Mouse (Mus musculus) macrophage (primary cell): Measurements from ENCODE around the gene Hsd3b4. TPM values are rescaled to one million over a fixed set of nuclear protein-coding genes. Genes with fewer than 3 reads are reported as not detected.
"Not testable (repeated sequence)": the region's sequence is repeated elsewhere in the genome, so short reads cannot be mapped to it uniquely, and the experiment has no call there.

Experiments
- H3K27ac ChIP-seq: fragments of 350-480 bp; formaldehyde crosslinking; 2 replicates; pipeline ENCODE4 v1.9.0; 2021
- H3K36me3 ChIP-seq: fragments of 350-480 bp; formaldehyde crosslinking; 2 replicates; pipeline ENCODE4 v1.9.0; 2021; ENCODE audit errors: inconsistent target
- H3K4me3 ChIP-seq: fragments of 350-480 bp; formaldehyde crosslinking; 2 replicates; pipeline ENCODE4 v1.9.0; 2021; ENCODE audit errors: inconsistent target
- H3K79me2 ChIP-seq: fragments of 350-480 bp; formaldehyde crosslinking; 2 replicates; pipeline ENCODE4 v1.9.0; 2021; ENCODE audit errors: inconsistent target
- WGBS: methylation state at CpG from one replicate; pipeline ENCODE4 v1.1.7; 2026; ENCODE audit warnings: inconsistent platforms; ENCODE audit not compliant: missing documents; 5-methylcytosine and 5-hydroxymethylcytosine counted together
- polyA plus RNA-seq: library from polyadenylated mRNA; stranded (reverse); fragments of 250-400 nt; gene quantifications from 3 replicates; pipeline ENCODE4 v1.2.4, GENCODE M21; 2018; ENCODE audit warnings: inconsistent platforms

Hsd3b4 gene
- polyA plus RNA-seq, 1 experiment from 2014 or later = not detected

DNA sequence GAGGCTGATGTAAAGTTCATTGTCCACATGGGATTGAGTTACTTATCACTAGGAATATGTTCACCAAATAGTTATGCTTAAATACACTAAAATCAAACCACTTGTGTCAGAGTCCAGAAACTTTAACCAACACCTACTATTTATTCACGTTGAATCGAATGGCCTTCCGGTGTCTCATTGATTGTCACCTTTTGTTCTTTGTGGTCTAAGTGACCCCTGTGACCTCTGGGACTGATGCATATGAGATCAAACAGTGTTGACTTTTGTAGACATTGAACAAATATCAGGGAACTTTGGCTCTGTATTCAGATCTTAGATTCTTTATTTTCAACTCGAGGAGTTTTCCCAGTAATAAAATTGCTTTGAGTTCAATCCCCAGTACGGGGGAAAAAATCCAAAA lies 56.5 kb downstream of the Hsd3b4 start:
- WGBS = no CpG with 5 or more reads among the region's 5 CpGs

More for the DNA sequence above, 56.5 kb downstream of the Hsd3b4 start:
- not testable (repeated sequence) for H3K79me2 ChIP-seq, H3K27ac ChIP-seq, H3K36me3 ChIP-seq, H3K4me3 ChIP-seq

Other genes starting within 250 kb of the Hsd3b4 start
- not detected in 3 replicates for gene Hmgcs2, start 230.1 kb downstream of the Hsd3b4 start, polyA plus RNA-seq
- 0.63 to 1.6 TPM (median 1.0 TPM) in 3 replicates for gene Phgdh, start 170.5 kb downstream of the Hsd3b4 start, polyA plus RNA-seq
- gene Zfp697, start 128.1 kb downstream of the Hsd3b4 start, polyA plus RNA-seq = 0.20 to 1.1 TPM (median 0.27 TPM) in 3 replicates
- gene Gm4450, start 53.4 kb downstream of the Hsd3b4 start, polyA plus RNA-seq = not detected in 3 replicates
- not detected in 3 replicates for gene Gm10681, start 78.3 kb upstream of the Hsd3b4 start, polyA plus RNA-seq
- not detected in 3 replicates for gene Hsd3b5, start 119.7 kb upstream of the Hsd3b4 start, polyA plus RNA-seq
- gene Hsd3b2, start 214.0 kb upstream of the Hsd3b4 start, polyA plus RNA-seq = not detected in 3 replicates